Mouse (Mus musculus) layer of hippocampus, postnatal 10 days (tissue): ENCODE measurements at regions not wholly inside any gene's neighbourhood (a gene's known extent, or its start where the extent isn't known, plus 50 kb on each side); places are given as distances from the start of the nearest gene placed in this dataset.
A peak's percentile ranks its signal among the peaks of the same experiment; 100 is the strongest.

Experiments used
- DNase-seq, 2 experiments: peaks; one replicate each; pipeline ENCODE4 v3.0.0; 2021; ENCODE audit warnings: low spot score in 2 of 2

DNA sequence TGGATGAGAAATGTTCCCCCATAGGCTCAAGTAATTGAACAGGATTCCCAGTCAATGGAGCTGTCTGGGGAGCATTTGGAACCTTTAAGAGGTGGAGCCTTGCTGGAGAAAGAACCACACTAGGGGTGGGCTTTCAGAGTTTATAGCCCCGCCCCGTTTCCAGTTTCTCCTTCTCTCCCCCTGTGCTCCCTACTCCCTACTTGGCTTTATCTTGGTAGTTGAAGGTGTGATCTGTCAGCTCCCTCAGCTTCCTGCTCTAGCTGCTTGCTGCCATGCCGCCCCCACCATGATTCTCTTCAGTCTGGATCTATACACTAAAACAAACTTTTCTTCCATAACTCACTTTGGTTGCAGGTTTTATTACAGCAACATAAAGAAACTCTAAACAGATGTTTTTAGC, 59.5 kb upstream of the Pabpc6 start:
- peak in 1 of 2 experiments; percentile 6 for DNase-seq

DNA sequence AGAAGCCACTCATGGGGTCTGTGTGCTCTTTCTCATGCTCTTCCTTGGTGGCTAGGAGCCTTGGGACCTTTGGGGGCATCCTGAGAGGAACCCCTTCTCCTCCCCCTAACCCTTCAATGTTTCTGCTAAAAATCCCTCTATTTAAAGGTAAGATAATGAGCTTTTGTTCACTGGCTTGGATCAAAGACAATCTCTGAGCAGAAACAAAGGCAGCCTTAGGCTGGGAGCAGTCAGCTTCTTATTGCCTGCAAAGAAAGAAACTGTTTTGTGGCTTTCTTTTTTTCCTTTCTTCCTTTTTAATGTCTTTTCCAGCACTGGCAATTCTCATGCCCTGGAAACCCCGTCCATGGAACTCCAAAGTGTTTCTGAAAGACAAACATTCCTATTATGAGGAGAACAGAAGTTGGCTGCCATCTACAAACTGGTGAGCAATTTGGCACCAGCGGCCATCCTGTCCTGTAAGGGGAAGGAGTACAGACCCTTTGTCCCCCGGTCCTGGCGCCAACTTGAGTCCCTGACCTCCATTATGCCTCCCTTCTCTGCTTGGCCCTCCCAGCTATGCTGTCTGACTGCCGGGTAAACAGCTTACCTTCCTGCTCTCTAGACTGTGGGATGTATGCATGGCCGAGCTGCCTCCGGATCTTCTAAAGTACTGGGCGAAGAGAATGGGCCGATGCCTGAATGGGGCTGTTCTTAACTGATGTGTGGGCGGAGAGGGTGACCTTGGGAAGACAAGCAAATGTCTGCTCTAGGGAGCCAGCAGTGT, 56.4 kb upstream of the Pabpc6 start:
- DNase-seq = peak; percentile 62 to 67

DNA sequence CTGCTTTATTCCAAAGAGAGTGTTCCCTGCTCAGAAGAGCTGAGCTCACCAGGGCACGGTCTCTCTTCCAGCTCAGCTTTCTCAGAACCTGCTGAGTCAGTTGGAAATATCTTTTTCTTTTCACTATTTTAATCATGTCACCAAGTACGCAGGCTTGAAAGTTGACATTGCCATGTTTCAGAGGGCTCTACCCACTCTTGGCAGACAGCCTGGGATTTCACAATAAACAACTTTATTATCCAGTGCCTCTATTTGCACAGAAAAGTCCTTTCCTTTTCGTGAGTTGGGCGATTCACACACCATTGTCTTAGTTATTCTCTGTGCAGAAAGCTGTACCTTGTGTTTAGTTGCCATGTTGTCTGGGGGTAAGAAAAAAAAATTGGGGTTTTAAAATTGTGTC, 54.0 kb upstream of the Pabpc6 start:
- no peak for DNase-seq

DNA sequence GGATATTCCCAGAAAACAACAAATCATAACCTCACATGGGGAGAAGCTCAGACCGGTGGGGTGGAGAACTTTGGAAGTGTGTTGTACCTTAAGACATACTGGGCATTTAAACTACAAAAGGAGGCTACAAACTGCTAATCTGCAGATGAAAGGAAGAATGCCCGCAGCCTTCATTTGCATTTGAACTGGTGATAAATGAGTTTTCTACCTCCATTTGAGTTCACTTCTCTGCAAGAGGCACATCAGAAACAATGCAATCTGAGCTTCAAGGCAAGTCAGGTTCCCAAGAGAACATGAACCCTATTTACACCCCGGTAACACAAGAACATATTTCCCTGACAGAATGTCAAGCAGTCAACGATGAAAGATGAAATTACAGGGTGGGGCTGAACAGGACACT, 53.2 kb upstream of the Pabpc6 start:
- peak in 1 of 2 experiments; percentile 6 for DNase-seq
